Mouse (Mus musculus) lung, postnatal 0 days (tissue): ENCODE measurements around the gene Mfsd4a. TPM values are rescaled to one million over a fixed set of nuclear protein-coding genes. Genes with fewer than 3 reads are reported as not detected.

ENCODE experiments used
- ATAC-seq: fragments of 200-750 bp; cut with Nextera tagmentation; 2 replicates; pipeline ENCODE4 v1.8.0; 2017; ENCODE audit warnings: moderate library complexity
- DNase-seq: peaks from one replicate; pipeline ENCODE4 v3.0.0-alpha.2; 2016; ENCODE audit warnings: low spot score
- H3K27ac ChIP-seq: fragments of 300-500 bp; sonication (generic); 2 replicates; pipeline ENCODE4 v1.5.1; 2014; ENCODE audit warnings: antibody characterized with exemption, mild to moderate bottlenecking, low read length, mixed read lengths
- H3K27me3 ChIP-seq: fragments of 300-500 bp; sonication (generic); replicated peaks from 2 replicates; pipeline ENCODE4 v1.6.1; 2014; ENCODE audit warnings: low read length, mixed read lengths; ENCODE audit not compliant: insufficient read depth
- H3K36me3 ChIP-seq: fragments of 300-500 bp; sonication (generic); 2 replicates; pipeline ENCODE4 v1.6.1; 2014; ENCODE audit warnings: low read length, mixed read lengths; ENCODE audit not compliant: insufficient read depth
- H3K4me1 ChIP-seq: fragments of 300-500 bp; sonication (generic); 2 replicates; pipeline ENCODE4 v1.6.1; 2014; ENCODE audit warnings: antibody characterized with exemption, low read depth, low read length, mixed read lengths; ENCODE audit not compliant: insufficient read depth
- H3K4me2 ChIP-seq: fragments of 300-500 bp; sonication (generic); replicated peaks from 2 replicates; pipeline ENCODE4 v1.6.1; 2014; ENCODE audit warnings: low read depth, mild to moderate bottlenecking, low read length, moderate library complexity, mixed read lengths
- H3K4me3 ChIP-seq: fragments of 300-500 bp; sonication (generic); 2 replicates; pipeline ENCODE4 v1.5.1; 2014; ENCODE audit warnings: low read depth, low read length
- H3K9ac ChIP-seq: fragments of 300-500 bp; sonication (generic); replicated peaks from 2 replicates; pipeline ENCODE4 v1.6.1; 2014; ENCODE audit warnings: low read depth, mild to moderate bottlenecking
- H3K9me3 ChIP-seq: fragments of 300-500 bp; sonication (generic); 2 replicates; pipeline ENCODE4 v1.6.1; 2016; ENCODE audit warnings: low read length, mixed read lengths
- CTCF ChIP-seq: IDR thresholded peaks from 2 replicates; pipeline ENCODE4 v1.5.1; 2016; ENCODE audit warnings: antibody characterized with exemption, mild to moderate bottlenecking
- EP300 ChIP-seq: IDR thresholded peaks from 2 replicates; pipeline ENCODE4 v1.6.1; 2016; ENCODE audit warnings: antibody characterized with exemption, mild to moderate bottlenecking, control low read depth
- WGBS: fragments of 180-500 bp; shearing (Covaris S2); extraction: QIAGEN DNeasy Blood & Tissue Kit; methylation state at CpG from one replicate; pipeline ENCODE4 v1.1.7; 2014; 5-methylcytosine and 5-hydroxymethylcytosine counted together
- polyA plus RNA-seq: library from polyadenylated mRNA; unstranded; fragments of >200 nt; fragmentation: Nextera tagmentation; extraction: Ambion mirVana; gene quantifications from 2 replicates; pipeline ENCODE4 v1.2.1, GENCODE M21; 2015

The Mfsd4a gene
- polyA plus RNA-seq, 1 experiment from 2014 or later = 7.5 TPM

DNA sequence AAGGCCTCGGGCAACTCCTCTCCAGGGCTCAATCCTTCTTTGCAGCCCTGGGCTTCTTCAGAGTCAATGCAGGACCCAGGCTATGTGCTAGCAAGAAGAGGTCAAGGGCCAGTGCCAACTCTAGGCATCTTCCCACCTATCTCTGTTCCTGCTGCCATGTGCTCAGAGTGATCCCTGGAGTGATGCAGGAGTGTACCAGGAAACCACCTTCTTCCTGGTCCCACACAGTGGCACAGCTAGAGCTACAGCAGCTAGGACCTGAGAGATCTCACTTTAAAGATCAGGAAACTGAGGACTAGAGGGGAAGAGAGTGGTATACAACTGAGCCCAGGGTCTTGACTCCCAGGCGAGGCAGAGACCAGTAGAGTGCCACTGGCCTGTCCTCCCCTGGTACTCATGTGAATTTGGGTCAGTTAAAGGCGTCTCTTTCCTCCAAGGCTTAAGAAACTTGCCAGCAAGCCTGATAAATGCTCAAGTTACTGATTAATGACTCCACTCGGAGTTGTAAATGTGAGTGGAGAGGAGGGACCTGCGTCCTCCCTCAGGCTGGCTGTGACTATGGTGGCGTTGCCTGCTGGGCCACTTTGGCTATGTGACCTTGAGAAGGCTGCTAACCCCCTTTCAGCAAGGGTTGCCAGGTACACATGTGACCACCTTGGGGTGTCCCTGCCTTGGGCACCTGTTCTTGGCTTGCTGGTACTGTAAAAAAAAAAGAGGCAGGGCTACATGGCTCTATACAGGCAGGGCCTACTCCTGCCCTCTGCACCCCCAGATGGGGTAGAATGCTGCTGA, 5.9 kb downstream of the Mfsd4a start:
- DNase-seq (no peak), ATAC-seq (no peak)
- Histone ChIP-seq H3K9me3 (no peaks in the 10 kb centered on the region), H3K9ac (no peak overlapping the region), H3K36me3 (no peaks in the 10 kb centered on the region), H3K4me3 (no peak overlapping the region), H3K27ac (no peak overlapping the region), H3K4me1 (no peaks in the 10 kb centered on the region; the same call in 1 of the 2 replicates), H3K27me3 (peaks cover 1% of the 10 kb centered on the region; the same call in 1 of the 2 replicates), H3K4me2 (no peak overlapping the region)
- 42% methylated on average over 6 of the region's 6 CpGs for WGBS
- TF ChIP-seq EP300 = no peak
- no peak for TF ChIP-seq CTCF

DNA sequence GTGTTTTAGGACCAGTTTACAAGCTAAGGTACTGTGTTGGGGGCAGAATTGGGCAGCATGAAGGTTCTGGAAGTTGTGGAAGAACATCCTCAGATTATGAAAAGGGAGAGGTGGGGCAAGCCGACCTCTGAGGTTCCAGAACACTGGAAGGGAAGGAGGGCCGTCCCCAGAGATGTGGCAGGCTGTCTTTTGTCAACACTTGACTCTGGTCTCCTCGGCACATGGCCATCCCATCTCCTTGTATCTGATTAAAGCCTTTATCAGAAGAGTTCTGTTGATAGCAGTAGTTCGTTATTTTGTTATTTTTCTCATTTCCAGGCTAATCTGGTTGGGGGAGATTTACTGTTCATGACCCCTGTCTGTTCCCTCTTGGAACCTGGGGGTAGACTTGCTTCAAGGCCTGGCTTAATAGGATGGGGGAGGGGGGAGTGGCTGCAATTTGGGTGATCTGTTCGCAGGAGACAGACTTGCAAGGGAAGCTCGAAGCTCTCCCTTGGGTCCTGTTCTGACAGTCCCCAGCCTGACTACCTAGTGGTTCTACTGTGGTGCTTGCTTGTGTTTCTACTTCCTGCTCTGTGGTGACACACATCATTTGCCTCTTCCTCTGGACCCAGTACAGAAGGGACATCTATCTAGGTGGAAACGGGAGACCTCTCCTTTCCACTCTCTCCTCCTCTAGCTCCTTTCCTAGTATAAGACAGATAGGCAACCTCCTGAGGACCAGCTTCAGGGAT, 7.7 kb downstream of the Mfsd4a start:
- TF ChIP-seq CTCF = no peak
- TF ChIP-seq EP300 = no peak
- DNase-seq = no peak
- H3K9ac ChIP-seq = no peak overlapping the region
- H3K4me3 ChIP-seq = no peak overlapping the region
- 43% methylated on average over 7 of the region's 7 CpGs for WGBS
- no peaks in the 10 kb centered on the region for H3K27me3 ChIP-seq
- H3K27ac ChIP-seq = no peak overlapping the region
- no peak for ATAC-seq
- no peak overlapping the region for H3K4me2 ChIP-seq
- H3K4me1 ChIP-seq = no peaks in the 10 kb centered on the region
- H3K36me3 ChIP-seq = no peaks in the 10 kb centered on the region
- no peaks in the 10 kb centered on the region for H3K9me3 ChIP-seq

DNA sequence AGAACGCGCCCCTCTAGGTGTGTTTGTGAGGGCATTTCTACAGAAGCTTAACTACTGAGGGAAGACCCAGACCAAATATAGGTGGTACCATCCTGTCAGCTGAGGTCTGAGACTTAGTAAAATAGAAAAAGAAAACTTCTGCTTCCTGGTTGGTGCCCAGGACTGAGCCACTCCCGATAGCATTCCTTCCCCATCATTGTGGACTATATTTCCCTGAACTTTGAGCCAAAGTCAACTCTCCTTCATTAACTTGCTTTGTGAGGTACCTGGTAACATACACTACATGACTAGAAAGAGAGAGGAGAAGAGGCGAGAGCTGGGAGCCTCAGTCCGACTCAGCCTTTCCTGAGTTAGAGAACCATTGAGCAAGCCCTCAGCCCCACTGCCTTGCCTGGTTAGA, 9.3 kb downstream of the Mfsd4a start:
- no peak overlapping the region for H3K4me2 ChIP-seq
- no peak overlapping the region for H3K4me3 ChIP-seq
- DNase-seq = no peak
- TF ChIP-seq CTCF = no peak
- H3K4me1 ChIP-seq = no peaks in the 10 kb centered on the region
- 78% methylated on average over 5 of the region's 5 CpGs for WGBS
- H3K36me3 ChIP-seq = no peaks in the 10 kb centered on the region
- no peak for ATAC-seq
- no peak overlapping the region for H3K9ac ChIP-seq
- no peaks in the 10 kb centered on the region for H3K9me3 ChIP-seq
- no peaks in the 10 kb centered on the region for H3K27me3 ChIP-seq
- no peak overlapping the region for H3K27ac ChIP-seq

DNA sequence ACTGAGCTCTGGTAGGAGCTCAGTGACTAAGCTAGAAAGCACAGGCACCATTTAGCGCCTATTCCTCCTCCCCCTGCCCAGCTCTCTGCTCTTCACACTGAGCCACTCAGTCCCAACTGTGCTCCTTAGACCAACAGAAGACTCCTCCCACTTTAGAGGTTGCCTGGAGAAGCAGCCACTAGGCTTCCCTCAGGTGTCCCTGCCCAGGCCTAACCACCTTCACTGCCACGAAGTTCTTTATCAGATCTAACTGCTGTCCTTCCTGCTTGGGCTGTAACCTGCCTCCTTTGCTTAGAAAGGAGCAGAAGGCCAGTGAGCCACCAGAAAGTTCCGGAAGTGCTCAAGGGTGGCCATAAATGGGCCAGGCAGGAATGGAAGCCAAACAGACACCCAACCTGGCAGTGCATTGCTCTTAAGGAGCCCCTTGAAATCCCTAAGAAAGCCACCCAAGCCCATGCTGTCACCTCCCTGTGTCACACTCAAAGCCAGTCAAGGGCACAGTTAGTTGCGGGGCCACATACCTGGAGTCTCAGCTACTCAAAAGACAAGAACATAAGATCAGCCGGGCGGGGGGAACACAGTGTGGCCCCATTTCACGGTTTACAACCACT, 12.7 kb downstream of the Mfsd4a start:
- 58% methylated on average over 7 of the region's 7 CpGs for WGBS

DNA sequence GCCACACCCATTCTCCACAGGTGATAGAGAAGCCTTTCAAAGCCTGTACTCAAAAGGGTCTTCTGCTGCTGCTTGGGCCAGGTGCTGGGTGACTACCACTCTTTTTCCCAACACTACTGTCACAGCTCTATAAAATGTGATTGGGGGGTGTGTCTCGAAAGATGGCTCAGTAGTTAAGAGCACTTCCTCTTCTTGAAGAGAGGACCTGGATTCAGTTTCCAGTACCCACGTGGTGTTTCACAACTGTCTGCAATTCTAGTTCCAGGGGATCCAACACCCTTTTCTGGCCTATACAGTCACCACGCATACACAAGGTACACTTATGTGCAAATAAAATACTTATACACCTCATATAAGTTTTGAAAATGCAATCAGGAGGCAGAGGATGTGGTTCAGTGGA, 13.5 kb downstream of the Mfsd4a start:
- Histone ChIP-seq H3K4me3 (no peak overlapping the region), H3K27ac (no peak overlapping the region), H3K36me3 (no peaks in the 10 kb centered on the region), H3K4me1 (no peaks in the 10 kb centered on the region), H3K9me3 (no peaks in the 10 kb centered on the region), H3K4me2 (no peak overlapping the region), H3K27me3 (no peaks in the 10 kb centered on the region), H3K9ac (no peak overlapping the region)
- WGBS = 78% methylated on average over 3 of the region's 3 CpGs
- TF ChIP-seq EP300 = no peak
- TF ChIP-seq CTCF = no peak
- DNase-seq (no peak), ATAC-seq (no peak)

More for the DNA sequence above, 12.7 kb downstream of the Mfsd4a start:
- Histone ChIP-seq H3K27me3 (no peaks in the 10 kb centered on the region), H3K36me3 (no peaks in the 10 kb centered on the region), H3K4me2 (no peak overlapping the region), H3K9me3 (no peaks in the 10 kb centered on the region), H3K9ac (no peak overlapping the region), H3K27ac (no peak overlapping the region), H3K4me1 (no peaks in the 10 kb centered on the region), H3K4me3 (no peak overlapping the region)
- no peak for TF ChIP-seq EP300
- no peak for TF ChIP-seq CTCF
- ATAC-seq = peak; percentile 74
- DNase-seq = peak; percentile 37

DNA sequence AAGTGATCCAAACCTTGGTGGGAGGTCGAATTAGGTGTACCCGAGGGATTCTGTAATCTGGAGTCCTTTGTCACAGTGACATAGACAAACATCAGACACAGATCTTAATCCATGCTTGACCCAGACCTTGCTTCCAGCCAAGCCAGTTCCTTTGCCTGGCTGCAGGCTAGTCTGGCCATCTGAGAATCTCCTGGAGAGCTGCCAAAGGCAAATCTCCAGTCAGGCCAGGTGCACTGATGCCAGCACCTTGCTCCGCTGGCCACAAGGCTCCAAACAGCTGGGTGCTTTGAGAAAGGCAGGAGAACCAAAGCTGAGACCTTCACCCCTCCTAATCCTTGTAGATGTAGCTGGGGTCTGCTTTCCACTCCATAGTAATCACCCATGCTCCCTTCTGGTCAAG, 16.1 kb downstream of the Mfsd4a start:
- 59% methylated on average over 3 of the region's 3 CpGs for WGBS
- Histone ChIP-seq H3K4me2 (no peak overlapping the region), H3K9ac (no peak overlapping the region), H3K4me1 (no peaks in the 10 kb centered on the region), H3K4me3 (no peak overlapping the region), H3K36me3 (no peaks in the 10 kb centered on the region), H3K27ac (no peak overlapping the region), H3K27me3 (no peaks in the 10 kb centered on the region), H3K9me3 (no peaks in the 10 kb centered on the region)
- ATAC-seq (no peak), DNase-seq (no peak)
- TF ChIP-seq CTCF = no peak
- TF ChIP-seq EP300 = no peak
